Mouse (Mus musculus) ES-E14 (cell line): ENCODE data around the gene Ppp1ca.

Experiments
- CHD2 ChIP-seq: IDR thresholded peaks from 2 replicates; pipeline ENCODE4 v1.6.1; 2014; ENCODE audit warnings: mild to moderate bottlenecking, low read depth, low read length, inconsistent platforms
- HCFC1 ChIP-seq: IDR thresholded peaks from 2 replicates; pipeline ENCODE4 v1.6.1; 2012; ENCODE audit warnings: low read length, inconsistent platforms, borderline replicate concordance; ENCODE audit not compliant: insufficient read depth
- MAFK ChIP-seq: IDR thresholded peaks from 2 replicates; pipeline ENCODE4 v1.6.1; 2014; ENCODE audit warnings: mild to moderate bottlenecking, low read depth, low read length, inconsistent platforms; ENCODE audit not compliant: insufficient read depth
- ZC3H11A ChIP-seq: IDR thresholded peaks from 2 replicates; pipeline ENCODE4 v1.6.1; 2012; ENCODE audit warnings: low read depth, mild to moderate bottlenecking, inconsistent platforms, low read length, borderline replicate concordance
- ZNF384 ChIP-seq: IDR thresholded peaks from 2 replicates; pipeline ENCODE4 v1.6.1; 2012; ENCODE audit warnings: low read depth, low read length, inconsistent platforms

DNA sequence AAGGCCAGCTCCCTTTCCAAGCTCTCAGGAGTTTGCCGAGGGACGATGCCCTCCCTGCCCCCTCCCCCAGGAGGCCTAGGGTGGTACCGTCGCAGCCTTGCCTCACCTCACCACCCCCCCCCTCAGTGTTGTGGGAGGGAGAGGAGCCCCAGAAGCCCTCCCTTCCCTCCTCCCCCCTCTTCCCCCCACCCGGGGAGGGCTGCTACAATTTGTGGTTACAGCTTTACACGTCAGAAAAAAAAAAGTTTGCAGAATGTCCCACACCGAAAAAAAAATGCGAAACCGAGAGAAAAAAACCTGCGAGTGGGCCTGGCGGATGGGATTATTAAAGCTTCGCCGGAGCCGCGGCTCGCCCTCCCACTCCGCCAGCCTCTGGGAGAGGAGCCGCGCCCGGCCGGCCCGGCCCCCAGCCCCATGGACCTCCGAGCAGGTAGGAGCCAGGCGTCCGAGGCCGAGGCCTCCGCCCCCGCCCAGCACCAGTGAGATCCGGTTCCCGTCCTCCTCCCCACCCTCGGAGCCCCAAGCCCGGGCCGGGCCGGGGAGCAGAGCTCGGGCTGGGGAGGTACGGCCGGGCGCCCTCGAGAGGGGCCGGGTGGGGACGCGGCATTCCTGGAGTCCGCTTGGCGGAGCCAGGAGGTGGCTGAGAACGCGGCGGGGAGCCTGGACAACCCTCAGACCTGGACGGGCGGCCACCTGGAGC, 22.4 kb downstream of the Ppp1ca start, which contains the start of the genes Clcf1 and AC109138.7:
- no peak for TF ChIP-seq HCFC1
- no peak for TF ChIP-seq ZNF384
- TF ChIP-seq MAFK: no peak
- no peak for TF ChIP-seq ZC3H11A
- no peak for TF ChIP-seq CHD2
